Mouse (Mus musculus) gastrocnemius, postnatal 14 days (tissue): ENCODE data around the gene Slc1a3. TPM values are rescaled to one million over a fixed set of nuclear protein-coding genes. Genes with fewer than 3 reads are reported as not detected.

ENCODE experiments used
- DNase-seq: peaks from one replicate; pipeline ENCODE4 v3.0.0; 2021; ENCODE audit warnings: mixed read lengths
- intact Hi-C: fragments of 180-260 bp; cut with DNase I; formaldehyde crosslinking; loops from one replicate; pipeline ENCODE4 v1.15.1; 2025; ENCODE audit warnings: low total_unique reads
- total RNA-seq, 2 experiments: library from RNA; stranded (reverse); gene quantifications; 2 replicates each; pipeline ENCODE4 v1.2.3; 2021

Slc1a3 gene
- total RNA-seq, 2 experiments from 2014 or later = 1.6 to 2.6 TPM

- DNase-seq = no peak
- intact Hi-C loops = no loop called here
Measured at GRCm38 (mm10) chr15:8625370-8625769, 85.2 kb downstream of the Slc1a3 start.

- DNase-seq = no peak
- intact Hi-C loops = no loop called here
Measured at GRCm38 (mm10) chr15:8623879-8624278, 86.7 kb downstream of the Slc1a3 start.

GRCm38 (mm10) chr15:8619479-8620026, 91.0 kb downstream of the Slc1a3 start:
- no peak for DNase-seq
- intact Hi-C loops = no loop called here

- intact Hi-C loops = no loop called here
- no peak for DNase-seq
Measured at GRCm38 (mm10) chr15:8616290-8616689, 94.3 kb downstream of the Slc1a3 start.

GRCm38 (mm10) chr15:8615511-8616224, 94.9 kb downstream of the Slc1a3 start:
- intact Hi-C loops = no loop called here
- no peak for DNase-seq

- intact Hi-C loops = no loop called here
Measured at GRCm38 (mm10) chr15:8614701-8615100, 95.9 kb downstream of the Slc1a3 start.

GRCm38 (mm10) chr15:8605538-8606188, 104.9 kb downstream of the Slc1a3 start:
- no peak for DNase-seq
- intact Hi-C loops = no loop called here

More at GRCm38 (mm10) chr15:8614701-8615100, 95.9 kb downstream of the Slc1a3 start:
- no peak for DNase-seq

GRCm38 (mm10) chr15:8602362-8602761, 108.2 kb downstream of the Slc1a3 start:
- intact Hi-C loops = no loop called here
- DNase-seq = no peak

GRCm38 (mm10) chr15:8601312-8602146, 109.0 kb downstream of the Slc1a3 start:
- intact Hi-C loops = no loop called here
- DNase-seq = no peak

GRCm38 (mm10) chr15:8596375-8596900, 114.1 kb downstream of the Slc1a3 start:
- DNase-seq = no peak
- intact Hi-C loops = no loop called here

- no peak for DNase-seq
- intact Hi-C loops = no loop called here
Measured at GRCm38 (mm10) chr15:8595226-8595625, 115.3 kb downstream of the Slc1a3 start.

GRCm38 (mm10) chr15:8589503-8590116, 121.0 kb downstream of the Slc1a3 start:
- intact Hi-C loops = loop anchor here (10.0 kb wide), 1 partner anchor 205 kb away; no protein-coding TSS in a partner anchor
- DNase-seq = peak; percentile 41

GRCm38 (mm10) chr15:8588065-8588464, 122.5 kb downstream of the Slc1a3 start:
- DNase-seq = no peak
- intact Hi-C loops = loop anchor here (10.0 kb wide), 1 partner anchor 203 kb away; no protein-coding TSS in a partner anchor

GRCm38 (mm10) chr15:8586822-8587281, 123.7 kb downstream of the Slc1a3 start:
- DNase-seq = peak; percentile 36
- intact Hi-C loops = loop anchor here (10.0 kb wide), 1 partner anchor 202 kb away; no protein-coding TSS in a partner anchor

Other genes with a start within 250 kb of the Slc1a3 start
- not detected for gene Gm2310, start 190.8 kb downstream of the Slc1a3 start, total RNA-seq